Mouse (Mus musculus) kidney, adult 18-20 months (tissue): ENCODE results near the gene Draxin.
"Not testable (repeated sequence)": the region's sequence is repeated elsewhere in the genome, so short reads cannot be mapped to it uniquely, and the experiment has no call there.

ENCODE experiments used
- DNase-seq: peaks from one replicate; pipeline ENCODE4 v3.0.0; 2021

Draxin gene

GRCm38 (mm10) chr4:148052976-148053375 lies 77.5 kb downstream of the Draxin start:
- no peak for DNase-seq

- no peak for DNase-seq
Measured at GRCm38 (mm10) chr4:148051886-148052285, 78.6 kb downstream of the Draxin start.

- no peak for DNase-seq
Measured at GRCm38 (mm10) chr4:148051046-148051776, 79.3 kb downstream of the Draxin start.

GRCm38 (mm10) chr4:148050396-148050914 lies 80.0 kb downstream of the Draxin start:
- not testable (repeated sequence) for DNase-seq
